Mouse (Mus musculus): Measurements from ENCODE around the gene Polr2c.

GRCm38 (mm10) chr8:94892917-94893316 lies 35.7 kb downstream of the Polr2c start:
- TF ChIP-seq CTCF (IDR thresholded peaks at IDR 0.05; ENCODE audit: borderline replicate concordance, insufficient read depth, low read depth, low read length) (no peak), POLR2A (IDR thresholded peaks at IDR 0.05; ENCODE audit: borderline replicate concordance, insufficient read depth, low read length) (no peak)
